Mouse (Mus musculus) heart, embryonic 14.5 days (tissue): ENCODE data around the gene Castor1. TPM values are rescaled to one million over a fixed set of nuclear protein-coding genes. Genes with fewer than 3 reads are reported as not detected.

Experiments
- ATAC-seq: fragments of 200-750 bp; cut with Nextera tagmentation; 2 replicates; pipeline ENCODE4 v1.8.0; 2017; ENCODE audit warnings: low read depth, moderate TSS enrichment; ENCODE audit not compliant: insufficient number of reproducible peaks, insufficient read depth, low FRiP score
- H3K27ac ChIP-seq, 2 experiments: fragments of 200-500 bp in 1 of 2; fragments of 300-500 bp in 1 of 2; sonication (generic) in 1 of 2; replicated peaks in 1 of 2; 2 replicates each; pipeline ENCODE4 v1.5.1; 2012 to 2014; ENCODE audit warnings: low read depth in 2 of 2, low read length in 2 of 2, control low read depth in 1 of 2, mild to moderate bottlenecking in 1 of 2, mixed read lengths in 1 of 2; ENCODE audit not compliant: control insufficient read depth in 1 of 2, insufficient read depth in 1 of 2
- H3K27me3 ChIP-seq: fragments of 300-500 bp; sonication (generic); 2 replicates; pipeline ENCODE4 v1.6.1; 2014; ENCODE audit warnings: mild to moderate bottlenecking, low read length, control low read depth; ENCODE audit not compliant: control insufficient read depth, insufficient read depth
- H3K36me3 ChIP-seq: fragments of 300-500 bp; sonication (generic); 2 replicates; pipeline ENCODE4 v1.6.1; 2014; ENCODE audit warnings: mild to moderate bottlenecking, control low read depth, low read length, mixed read lengths; ENCODE audit not compliant: control insufficient read depth, insufficient read depth
- H3K4me1 ChIP-seq, 2 experiments: fragments of 200-500 bp in 1 of 2; fragments of 300-500 bp in 1 of 2; sonication (generic) in 1 of 2; 2 replicates each; pipeline ENCODE4 v1.6.1; 2012 to 2014; ENCODE audit warnings: low read length in 2 of 2, control low read depth in 1 of 2, mixed read lengths in 1 of 2; ENCODE audit not compliant: control insufficient read depth in 2 of 2, insufficient read depth in 2 of 2
- H3K4me2 ChIP-seq: fragments of 300-500 bp; sonication (generic); 2 replicates; pipeline ENCODE4 v1.6.1; 2014; ENCODE audit warnings: mild to moderate bottlenecking, low read length
- H3K4me3 ChIP-seq, 2 experiments: fragments of 200-500 bp in 1 of 2; fragments of 300-500 bp in 1 of 2; sonication (generic) in 1 of 2; 2 replicates each; pipeline ENCODE4 v1.5.1; 2012 to 2014; ENCODE audit warnings: low read length in 2 of 2, mild to moderate bottlenecking in 2 of 2, control low read depth in 1 of 2, low read depth in 1 of 2, moderate library complexity in 1 of 2; ENCODE audit not compliant: control insufficient read depth in 1 of 2, insufficient read depth in 1 of 2
- H3K9ac ChIP-seq: fragments of 300-500 bp; sonication (generic); 2 replicates; pipeline ENCODE4 v1.6.1; 2014; ENCODE audit warnings: mild to moderate bottlenecking, low read length
- H3K9me3 ChIP-seq: fragments of 300-500 bp; sonication (generic); 2 replicates; pipeline ENCODE4 v1.6.1; 2016; ENCODE audit warnings: low read length, control low read depth; ENCODE audit not compliant: control insufficient read depth
- WGBS: fragments of 180-500 bp; shearing (Covaris S2); extraction: QIAGEN DNeasy Blood & Tissue Kit; methylation state at CpG from one replicate; pipeline ENCODE4 v1.1.7; 2014; 5-methylcytosine and 5-hydroxymethylcytosine counted together
- polyA plus RNA-seq: library from polyadenylated mRNA; unstranded; fragments of >200 nt; fragmentation: Nextera tagmentation; extraction: Ambion mirVana; gene quantifications from 2 replicates; pipeline ENCODE4 v1.2.1, GENCODE M21; 2014

Castor1 gene
- polyA plus RNA-seq, 1 experiment from 2014 or later: 5.7 TPM

DNA sequence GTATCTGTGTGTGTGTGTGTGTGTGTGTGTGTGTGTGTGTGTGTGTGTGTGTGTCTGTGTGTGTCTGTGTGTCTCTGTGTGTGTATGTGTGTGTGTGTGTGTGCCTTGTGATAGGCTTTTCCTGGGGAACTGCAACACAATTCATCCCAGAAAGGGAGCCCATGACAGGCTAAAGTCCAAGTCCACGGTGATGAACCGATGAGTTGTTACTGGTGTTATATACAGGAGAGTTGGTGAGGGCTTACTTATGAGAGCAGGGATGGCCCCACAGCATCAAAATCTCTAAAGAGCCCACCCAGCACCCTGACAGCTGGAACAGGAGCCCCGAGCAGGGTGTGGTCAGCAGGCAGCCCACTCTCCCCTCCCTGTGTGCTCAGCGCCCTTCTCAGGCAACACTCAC is 23.2 kb downstream of the Castor1 start:
- H3K4me3 ChIP-seq: no peak overlapping the region
- H3K9me3 ChIP-seq: no peaks in the 10 kb centered on the region
- no peak overlapping the region for H3K9ac ChIP-seq
- H3K4me2 ChIP-seq: no peak overlapping the region
- ATAC-seq: no peak
- H3K4me1 ChIP-seq: peaks cover 0 to 2% of the 10 kb centered on the region in 2 experiments; a peak in 1 of 4 replicates
- 73% methylated on average over 4 of the region's 4 CpGs for WGBS
- H3K27ac ChIP-seq: no peak overlapping the region
- H3K36me3 ChIP-seq: no peaks in the 10 kb centered on the region
- H3K27me3 ChIP-seq: no peaks in the 10 kb centered on the region

DNA sequence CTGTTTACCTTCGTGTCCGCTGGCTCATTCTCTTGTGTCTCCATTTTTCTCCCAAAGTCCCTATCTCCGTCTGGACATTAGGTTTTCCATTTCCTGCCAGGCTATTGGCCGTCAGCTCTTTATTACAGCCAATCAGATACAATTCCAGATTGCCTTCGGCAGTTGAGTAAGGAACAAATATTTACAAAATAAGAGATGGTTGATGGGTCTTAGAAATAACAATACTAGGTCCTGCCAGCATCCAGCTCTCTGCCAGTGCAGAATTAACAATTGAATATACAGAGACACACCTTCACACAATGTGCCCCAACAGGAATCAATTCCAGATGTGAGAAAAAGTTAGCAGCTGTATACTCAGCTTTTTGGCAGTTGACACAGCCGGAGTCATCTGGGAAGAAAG is 28.1 kb downstream of the Castor1 start:
- Histone ChIP-seq H3K4me1 (no peaks in the 10 kb centered on the region), H3K27me3 (no peaks in the 10 kb centered on the region), H3K9ac (no peak overlapping the region), H3K4me3 (no peak overlapping the region), H3K36me3 (no peaks in the 10 kb centered on the region), H3K27ac (no peak overlapping the region), H3K4me2 (no peak overlapping the region), H3K9me3 (no peaks in the 10 kb centered on the region)
- 64% methylated on average over 6 of the region's 6 CpGs for WGBS
- ATAC-seq: no peak

DNA sequence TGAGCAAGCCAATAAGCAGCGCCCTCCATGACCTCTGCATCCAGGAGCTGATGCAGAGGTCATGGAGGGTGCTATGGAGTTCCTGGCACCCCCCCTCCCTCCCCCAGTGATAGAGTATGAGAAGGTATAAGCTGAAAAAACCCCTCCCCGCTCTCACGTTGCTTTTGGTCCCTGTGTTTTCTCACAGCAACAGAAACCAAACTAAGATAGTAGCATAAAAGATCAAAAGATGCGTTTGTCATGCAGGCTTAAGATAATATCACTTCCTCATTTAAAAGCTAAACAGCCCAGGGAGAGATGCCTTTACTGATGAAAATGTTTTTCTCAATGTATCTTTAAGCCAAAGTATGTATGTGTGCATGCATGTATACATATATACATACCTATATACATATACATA is 28.6 kb downstream of the Castor1 start:
- WGBS: 64% methylated on average over 4 of the region's 4 CpGs
- H3K9me3 ChIP-seq: no peaks in the 10 kb centered on the region
- H3K9ac ChIP-seq: no peak overlapping the region
- no peak overlapping the region for H3K4me3 ChIP-seq
- no peaks in the 10 kb centered on the region for H3K36me3 ChIP-seq
- H3K27ac ChIP-seq: no peak overlapping the region
- H3K4me1 ChIP-seq: no peaks in the 10 kb centered on the region
- H3K4me2 ChIP-seq: no peak overlapping the region
- no peaks in the 10 kb centered on the region for H3K27me3 ChIP-seq
- no peak for ATAC-seq

DNA sequence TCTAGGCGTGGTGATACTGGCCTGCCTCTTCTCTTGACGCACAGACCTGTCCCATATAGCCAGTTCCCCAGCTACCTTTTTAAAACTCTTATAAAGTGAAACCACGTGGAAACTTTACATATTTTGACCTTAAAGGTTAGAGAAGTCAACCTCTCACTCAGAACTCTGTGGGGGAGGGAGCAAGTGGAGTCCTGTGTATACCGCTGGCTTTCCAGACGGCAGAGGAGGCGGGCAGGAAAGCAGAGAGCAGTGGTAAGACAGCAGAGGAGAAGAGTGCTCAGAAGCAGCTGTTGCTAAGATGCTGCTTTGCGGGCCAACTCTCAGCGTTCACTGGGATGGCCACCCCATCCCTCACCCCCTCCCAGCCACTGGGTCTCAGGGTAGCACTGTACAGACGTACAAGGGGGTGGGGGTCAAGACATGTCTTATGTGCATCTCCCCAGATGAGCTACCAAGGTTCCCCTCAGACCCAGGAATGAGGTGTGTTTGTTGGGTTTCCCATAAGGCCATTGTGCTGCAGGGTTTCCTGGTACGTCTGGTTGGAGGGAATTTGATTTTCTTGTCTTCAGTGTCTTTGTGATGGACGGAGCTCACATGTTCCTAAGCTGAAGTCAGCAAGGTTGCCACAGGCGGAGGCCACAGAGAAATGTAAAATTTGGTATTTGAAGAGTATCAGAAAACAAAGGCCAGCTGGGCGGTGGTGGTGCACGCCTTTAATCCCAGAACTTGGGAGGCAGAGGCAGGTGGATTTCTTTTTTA is 29.4 kb downstream of the Castor1 start:
- no peak overlapping the region for H3K27ac ChIP-seq
- no peaks in the 10 kb centered on the region for H3K36me3 ChIP-seq
- H3K9me3 ChIP-seq: no peaks in the 10 kb centered on the region
- 79% methylated on average over 14 of the region's 14 CpGs for WGBS
- H3K9ac ChIP-seq: no peak overlapping the region
- H3K27me3 ChIP-seq: no peaks in the 10 kb centered on the region
- H3K4me1 ChIP-seq: no peaks in the 10 kb centered on the region
- no peak overlapping the region for H3K4me3 ChIP-seq
- ATAC-seq: no peak
- H3K4me2 ChIP-seq: no peak overlapping the region

DNA sequence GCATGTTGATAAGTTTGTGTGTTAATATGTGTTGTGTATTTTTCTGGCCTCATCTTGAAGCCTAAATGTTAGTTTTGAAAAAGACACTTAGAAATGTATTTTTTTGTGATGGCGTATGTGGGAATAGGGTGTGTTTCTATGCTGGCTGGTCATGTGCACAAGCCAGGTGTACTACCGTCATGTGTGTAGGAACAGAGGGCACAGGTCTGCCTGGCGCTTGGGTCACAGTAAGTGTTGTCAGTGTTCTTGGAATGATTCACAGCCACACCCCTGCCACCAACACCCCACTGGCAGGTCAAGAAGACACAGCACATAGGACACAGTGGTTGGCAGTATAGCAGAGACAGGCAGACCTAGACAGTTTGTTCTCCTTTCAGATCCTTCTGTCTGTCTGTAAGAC is 31.1 kb downstream of the Castor1 start:
- Histone ChIP-seq H3K4me3 (no peak overlapping the region), H3K27ac (no peak overlapping the region), H3K4me2 (no peak overlapping the region), H3K4me1 (no peaks in the 10 kb centered on the region), H3K9me3 (no peaks in the 10 kb centered on the region), H3K9ac (no peak overlapping the region), H3K36me3 (no peaks in the 10 kb centered on the region), H3K27me3 (no peaks in the 10 kb centered on the region)
- 92% methylated on average over 3 of the region's 3 CpGs for WGBS
- ATAC-seq: no peak

DNA sequence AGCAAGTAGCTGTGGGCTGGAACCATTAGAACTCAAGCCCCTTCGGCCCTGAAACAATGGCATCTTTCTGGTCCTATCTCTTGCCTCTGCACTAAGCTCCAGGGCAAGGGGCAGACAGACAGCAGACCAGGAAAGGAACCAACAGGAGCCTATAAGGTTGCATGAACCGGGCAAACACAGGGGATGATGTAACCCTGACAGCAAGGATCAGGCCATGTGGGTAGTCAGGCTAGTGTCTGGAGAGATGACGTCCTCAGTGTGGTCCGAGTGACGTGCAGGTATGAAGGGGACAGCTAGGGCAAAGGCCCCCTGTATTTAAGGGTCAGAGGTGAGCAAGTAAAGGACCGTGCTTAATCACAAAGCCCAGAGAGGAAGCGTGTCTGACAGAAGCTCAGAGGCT is 32.3 kb downstream of the Castor1 start:
- no peak overlapping the region for H3K9ac ChIP-seq
- H3K4me3 ChIP-seq: no peak overlapping the region
- H3K9me3 ChIP-seq: no peaks in the 10 kb centered on the region
- no peaks in the 10 kb centered on the region for H3K4me1 ChIP-seq
- no peaks in the 10 kb centered on the region for H3K36me3 ChIP-seq
- H3K27ac ChIP-seq: no peak overlapping the region
- no peak for ATAC-seq
- H3K27me3 ChIP-seq: no peaks in the 10 kb centered on the region
- H3K4me2 ChIP-seq: no peak overlapping the region
- 75% methylated on average over 7 of the region's 7 CpGs for WGBS

DNA sequence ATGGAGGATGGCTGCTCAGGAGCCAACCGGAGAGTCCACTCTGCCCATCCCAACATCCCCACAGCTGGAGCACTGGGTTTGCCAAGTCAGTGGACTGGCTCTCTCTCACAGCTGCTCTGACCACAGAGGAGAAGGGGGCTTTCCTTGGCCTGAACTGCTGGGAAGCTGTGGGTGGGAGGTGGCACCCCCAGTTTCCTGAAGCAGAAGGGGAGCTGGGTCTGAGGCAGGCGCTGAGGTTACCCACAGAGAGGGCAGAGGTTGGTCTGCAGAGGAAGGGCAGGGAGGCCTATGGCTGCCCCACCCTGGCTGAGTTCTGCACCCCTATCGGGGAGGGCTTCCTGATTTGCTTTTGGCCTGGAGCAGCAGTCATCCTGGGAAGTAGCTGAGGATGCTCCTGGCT is 33.4 kb downstream of the Castor1 start:
- no peaks in the 10 kb centered on the region for H3K27me3 ChIP-seq

DNA sequence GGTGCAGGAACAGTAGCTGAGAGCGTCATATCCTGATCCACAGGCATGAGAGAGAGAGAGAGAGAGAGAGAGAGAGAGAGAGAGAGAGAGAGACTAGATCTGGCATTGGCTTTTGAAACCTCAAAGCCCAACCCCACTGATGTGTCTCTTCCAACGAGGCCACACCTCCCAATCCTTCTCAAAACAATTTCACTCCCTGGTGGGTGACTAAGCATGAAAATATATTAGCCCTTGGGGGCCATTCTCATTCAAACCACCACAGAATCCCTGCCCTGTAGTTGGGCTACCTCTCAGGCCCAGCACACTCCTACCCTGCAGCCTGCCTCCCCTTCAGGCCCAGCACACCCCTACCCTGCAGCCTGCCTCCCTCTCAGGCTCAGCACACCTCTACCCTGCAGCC is 34.9 kb downstream of the Castor1 start:
- H3K4me3 ChIP-seq: no peak overlapping the region

More for the DNA sequence above, 33.4 kb downstream of the Castor1 start:
- WGBS: 77% methylated on average over 3 of the region's 3 CpGs
- H3K4me3 ChIP-seq: no peak overlapping the region
- no peaks in the 10 kb centered on the region for H3K9me3 ChIP-seq
- no peak overlapping the region for H3K27ac ChIP-seq
- H3K4me1 ChIP-seq: no peaks in the 10 kb centered on the region
- no peak for ATAC-seq
- H3K9ac ChIP-seq: no peak overlapping the region
- H3K4me2 ChIP-seq: no peak overlapping the region
- no peaks in the 10 kb centered on the region for H3K36me3 ChIP-seq

More for the DNA sequence above, 34.9 kb downstream of the Castor1 start:
- Histone ChIP-seq H3K9me3 (no peaks in the 10 kb centered on the region), H3K27ac (no peak overlapping the region), H3K9ac (no peak overlapping the region), H3K36me3 (no peaks in the 10 kb centered on the region), H3K27me3 (no peaks in the 10 kb centered on the region), H3K4me1 (no peaks in the 10 kb centered on the region), H3K4me2 (no peak overlapping the region)
- no peak for ATAC-seq
- WGBS: 61% methylated on average over 2 of the region's 2 CpGs
